Mouse (Mus musculus): Measurements from ENCODE around the gene Cmtm3. TPM values are rescaled to one million over a fixed set of nuclear protein-coding genes. Genes with fewer than 3 reads are reported as not detected.

Cmtm3 gene
- polyA plus RNA-seq, 1 experiment from 2014 or later: 75.8 TPM

DNA sequence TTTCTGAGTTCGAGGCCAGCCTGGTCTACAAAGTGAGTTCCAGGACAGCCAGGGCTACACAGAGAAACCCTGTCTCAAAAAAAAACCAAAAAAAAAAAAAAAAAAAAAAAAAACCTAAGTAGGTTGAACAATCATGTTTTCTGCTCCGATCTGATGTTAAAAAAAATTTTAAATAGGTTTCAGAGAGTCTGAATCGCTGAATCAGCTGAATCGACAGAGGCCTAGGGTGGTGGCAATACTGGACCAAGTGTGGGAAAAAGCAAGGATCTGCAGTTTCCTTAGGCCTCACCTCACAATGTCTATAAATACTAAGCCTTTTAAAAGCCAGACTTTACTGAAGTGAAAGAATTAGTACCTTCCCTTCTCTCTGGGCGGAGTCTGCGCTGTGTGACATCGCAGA, 53.9 kb downstream of the Cmtm3 start:
- no peaks in the 10 kb centered on the region for H3K9me3 ChIP-seq (ENCODE audit: control insufficient read depth, low read length)
- no peak overlapping the region for H3K9ac ChIP-seq (ENCODE audit: low read length)
- no peak overlapping the region for H3K27ac ChIP-seq (replicated peaks; ENCODE audit: low read depth, low read length)
- no peaks in the 10 kb centered on the region for H3K27me3 ChIP-seq (ENCODE audit: control insufficient read depth, insufficient read depth, low read length)
- DNase-seq (ENCODE audit: low spot score): no peak
- peaks cover 15% of the 10 kb centered on the region for H3K4me1 ChIP-seq (ENCODE audit: control insufficient read depth, insufficient read depth, low read length)
- H3K36me3 ChIP-seq (ENCODE audit: control insufficient read depth, insufficient read depth, low read length): no peaks in the 10 kb centered on the region
- WGBS: 93% methylated on average over 6 of the region's 7 CpGs
- no peak overlapping the region for H3K4me2 ChIP-seq (ENCODE audit: low read depth, severe bottlenecking)
- ATAC-seq (ENCODE audit: insufficient number of reproducible peaks, low FRiP score, low TSS enrichment, low read depth): no peak
- H3K4me3 ChIP-seq (ENCODE audit: low read depth, low read length): no peak overlapping the region

DNA sequence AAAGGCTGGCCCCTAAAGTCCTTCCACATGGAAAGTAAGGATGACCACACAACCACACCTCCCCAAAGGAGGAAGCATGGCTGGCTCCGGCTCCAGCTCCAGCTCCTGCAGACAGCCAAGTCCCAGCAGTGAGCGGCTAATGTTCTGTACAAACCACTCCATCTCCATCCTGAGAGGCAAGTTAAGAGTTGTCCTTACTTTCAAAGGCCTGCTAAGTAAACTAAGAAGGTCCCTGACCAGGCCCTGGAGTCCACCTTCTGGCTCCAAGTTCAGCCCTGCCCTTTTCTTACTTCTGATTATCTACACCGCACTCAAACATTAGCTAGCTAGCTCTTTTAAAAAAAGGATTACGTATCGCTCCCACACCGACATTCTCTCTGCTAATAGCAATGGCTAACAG, 54.6 kb downstream of the Cmtm3 start:
- ATAC-seq (ENCODE audit: insufficient number of reproducible peaks, low FRiP score, low TSS enrichment, low read depth) (no peak), DNase-seq (ENCODE audit: low spot score) (no peak)
- H3K27me3 ChIP-seq (ENCODE audit: control insufficient read depth, insufficient read depth, low read length): no peaks in the 10 kb centered on the region
- H3K4me2 ChIP-seq (ENCODE audit: low read depth, severe bottlenecking): no peak overlapping the region
- 89% methylated on average over 6 of the region's 6 CpGs for WGBS
- no peaks in the 10 kb centered on the region for H3K9me3 ChIP-seq (ENCODE audit: control insufficient read depth, low read length)
- no peaks in the 10 kb centered on the region for H3K36me3 ChIP-seq (ENCODE audit: control insufficient read depth, insufficient read depth, low read length)
- peaks cover 15% of the 10 kb centered on the region for H3K4me1 ChIP-seq (ENCODE audit: control insufficient read depth, insufficient read depth, low read length)
- no peak overlapping the region for H3K4me3 ChIP-seq (ENCODE audit: low read depth, low read length)
- H3K27ac ChIP-seq (replicated peaks; ENCODE audit: low read depth, low read length): no peak overlapping the region
- no peak overlapping the region for H3K9ac ChIP-seq (ENCODE audit: low read length)

DNA sequence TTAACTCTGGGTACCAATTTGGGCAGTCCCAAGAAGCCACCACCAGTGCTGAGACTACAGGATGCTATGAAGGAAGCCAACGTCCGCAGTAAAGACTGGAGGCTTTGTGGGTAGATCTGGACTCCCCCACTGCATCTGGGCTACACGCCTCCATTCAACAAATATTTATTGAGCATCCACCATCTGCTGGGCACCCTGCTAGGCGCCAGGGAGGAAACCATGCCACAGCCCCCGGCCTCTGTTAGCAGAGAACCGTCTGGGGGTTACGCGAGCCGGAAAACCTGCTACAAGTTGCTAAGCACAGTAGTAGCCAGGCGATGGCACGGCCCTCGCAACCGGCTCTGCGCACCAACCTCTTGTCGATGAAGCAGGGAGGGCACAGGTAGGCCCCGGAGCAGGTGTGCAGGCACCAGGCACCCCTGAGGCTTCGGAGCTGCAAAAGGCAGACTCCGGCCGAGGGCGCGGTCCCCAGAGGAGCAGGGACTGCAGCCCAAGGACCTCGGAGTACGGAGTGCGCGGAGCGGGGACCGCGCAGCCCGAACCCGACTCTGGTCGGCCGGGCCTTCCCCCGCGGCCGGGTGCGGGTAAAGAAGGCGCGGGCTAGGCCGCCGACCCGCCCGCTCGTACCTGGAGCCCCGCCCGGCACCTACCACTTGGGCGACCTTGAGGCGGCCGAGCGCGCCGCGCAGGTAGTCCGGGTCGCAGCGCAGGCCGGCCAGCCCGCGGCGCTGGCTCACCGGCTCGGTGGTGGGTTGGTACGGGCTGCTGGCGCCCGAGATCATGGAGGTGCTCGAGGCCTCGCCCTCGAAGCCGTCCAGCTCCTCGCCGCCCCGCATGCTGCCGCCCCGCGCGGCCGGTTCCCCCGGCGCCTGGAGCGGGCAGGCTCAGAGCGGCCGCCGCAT, 55.8 kb downstream of the Cmtm3 start:
- under 1% methylated on average over 58 of the region's 82 CpGs for WGBS
- peak overlapping the region; percentile 86 for H3K9ac ChIP-seq (ENCODE audit: low read length)
- no peaks in the 10 kb centered on the region for H3K36me3 ChIP-seq (ENCODE audit: control insufficient read depth, insufficient read depth, low read length)
- H3K4me1 ChIP-seq (ENCODE audit: control insufficient read depth, insufficient read depth, low read length): peaks cover 15% of the 10 kb centered on the region
- H3K9me3 ChIP-seq (ENCODE audit: control insufficient read depth, low read length): no peaks in the 10 kb centered on the region
- H3K27me3 ChIP-seq (ENCODE audit: control insufficient read depth, insufficient read depth, low read length): no peaks in the 10 kb centered on the region
- peak; percentile 64 for DNase-seq (ENCODE audit: low spot score)
- H3K4me2 ChIP-seq (ENCODE audit: low read depth, severe bottlenecking): peak overlapping the region; percentile 96
- peak; percentile 74 for ATAC-seq (ENCODE audit: insufficient number of reproducible peaks, low FRiP score, low TSS enrichment, low read depth)
- H3K4me3 ChIP-seq (ENCODE audit: low read depth, low read length): peak overlapping the region; percentile 79
- H3K27ac ChIP-seq (replicated peaks; ENCODE audit: low read depth, low read length): peak overlapping the region; percentile 76; the same call in 1 of the 2 replicates

DNA sequence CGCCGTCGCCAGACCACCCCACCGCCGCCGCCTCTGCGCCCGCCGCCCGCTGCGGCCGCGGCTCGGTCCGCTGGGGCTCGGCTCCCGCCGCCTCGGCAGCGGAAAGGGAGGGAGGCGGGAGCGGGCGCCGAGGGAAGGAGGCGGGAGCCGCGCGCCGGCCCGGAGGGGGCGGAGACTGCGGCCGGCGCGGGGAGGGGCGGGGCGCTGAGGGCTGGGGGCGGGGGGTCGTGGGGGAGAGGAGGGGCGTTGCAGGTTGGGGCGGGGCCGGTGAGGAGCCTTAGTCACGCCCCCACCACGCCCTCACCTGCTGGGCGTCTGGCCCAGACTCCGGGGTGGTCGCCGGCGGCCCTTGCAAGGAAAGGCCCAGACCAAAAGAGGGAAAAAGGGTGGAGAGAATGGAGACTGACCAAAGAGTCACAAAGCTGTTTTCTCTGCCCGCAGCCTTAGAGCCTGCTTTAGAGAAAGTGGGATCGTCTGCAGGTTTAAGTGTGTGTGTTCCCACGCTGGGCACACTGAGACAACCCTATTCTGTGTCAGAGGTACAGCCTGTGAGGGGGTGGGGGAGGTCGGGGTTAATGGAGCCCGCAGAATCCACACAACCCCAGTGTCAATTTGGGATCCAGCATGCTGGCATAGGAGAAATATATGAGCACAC, 56.6 kb downstream of the Cmtm3 start, which contains the start of gene Cmtm4:
Gene Cmtm4 (minus strand): TSS at position 105 of the 655 bp plus-strand sequence.
- Histone ChIP-seq H3K36me3 (ENCODE audit: control insufficient read depth, insufficient read depth, low read length) (no peaks in the 10 kb centered on the region), H3K27ac (replicated peaks; ENCODE audit: low read depth, low read length) (peak within 1 kb of the TSS; percentile 76; the same call in 1 of the 2 replicates), H3K4me3 (ENCODE audit: low read depth, low read length) (peak within 1 kb of the TSS; percentile 79), H3K9ac (ENCODE audit: low read length) (peak within 1 kb of the TSS; percentile 86), H3K9me3 (ENCODE audit: control insufficient read depth, low read length) (no peaks in the 10 kb centered on the region), H3K27me3 (ENCODE audit: control insufficient read depth, insufficient read depth, low read length) (no peaks in the 10 kb centered on the region), H3K4me2 (ENCODE audit: low read depth, severe bottlenecking) (peak within 1 kb of the TSS; percentile 96), H3K4me1 (ENCODE audit: control insufficient read depth, insufficient read depth, low read length) (peaks cover 15% of the 10 kb centered on the region)
- 6% methylated on average over 15 of the region's 54 CpGs for WGBS
- DNase-seq (ENCODE audit: low spot score) (peak; percentile 85), ATAC-seq (ENCODE audit: insufficient number of reproducible peaks, low FRiP score, low TSS enrichment, low read depth) (peak; percentile 84)

Other genes with a start within 250 kb of the Cmtm3 start
- gene Cdh5, start 237.8 kb upstream of the Cmtm3 start, polyA plus RNA-seq (2014; fragmentation: Nextera tagmentation; extraction: Ambion mirVana): 22.4 and 24.0 TPM in 2 replicates
- 0.33 and 0.35 TPM in 2 replicates for gene Bean1, start 169.0 kb upstream of the Cmtm3 start, polyA plus RNA-seq (2014; fragmentation: Nextera tagmentation; extraction: Ambion mirVana)
- 22.5 and 26.0 TPM in 2 replicates for gene Tk2, start 90.9 kb upstream of the Cmtm3 start, polyA plus RNA-seq (2014; fragmentation: Nextera tagmentation; extraction: Ambion mirVana)
- 36.7 and 40.5 TPM in 2 replicates for gene Cklf, start 88.5 kb upstream of the Cmtm3 start, polyA plus RNA-seq (2014; fragmentation: Nextera tagmentation; extraction: Ambion mirVana)
- not detected in 2 replicates for gene Cmtm2a, start 46.2 kb upstream of the Cmtm3 start, polyA plus RNA-seq (2014; fragmentation: Nextera tagmentation; extraction: Ambion mirVana)
- not detected in 2 replicates for gene Gm45711, start 29.3 kb upstream of the Cmtm3 start, polyA plus RNA-seq (2014; fragmentation: Nextera tagmentation; extraction: Ambion mirVana)
- not detected in 2 replicates for gene Cmtm1, start 29.3 kb upstream of the Cmtm3 start, polyA plus RNA-seq (2014; fragmentation: Nextera tagmentation; extraction: Ambion mirVana)
- gene Gm11020, start 17.8 kb upstream of the Cmtm3 start, polyA plus RNA-seq (2014; fragmentation: Nextera tagmentation; extraction: Ambion mirVana): not detected in 2 replicates
- not detected in 2 replicates for gene Cmtm2b, start 17.2 kb upstream of the Cmtm3 start, polyA plus RNA-seq (2014; fragmentation: Nextera tagmentation; extraction: Ambion mirVana)
- 2.9 and 4.1 TPM in 2 replicates for gene Cmtm4, start 56.4 kb downstream of the Cmtm3 start, polyA plus RNA-seq (2014; fragmentation: Nextera tagmentation; extraction: Ambion mirVana)
- gene Dync1li2, start 103.6 kb downstream of the Cmtm3 start, polyA plus RNA-seq (2014; fragmentation: Nextera tagmentation; extraction: Ambion mirVana): 59.0 and 59.3 TPM in 2 replicates
- gene Terb1, start 170.5 kb downstream of the Cmtm3 start, polyA plus RNA-seq (2014; fragmentation: Nextera tagmentation; extraction: Ambion mirVana): 0.24 and 0.30 TPM in 2 replicates
- gene Nae1, start 195.2 kb downstream of the Cmtm3 start, polyA plus RNA-seq (2014; fragmentation: Nextera tagmentation; extraction: Ambion mirVana): 138 and 142 TPM in 2 replicates
- 0.57 and 0.61 TPM in 2 replicates for gene Car7, start 195.3 kb downstream of the Cmtm3 start, polyA plus RNA-seq (2014; fragmentation: Nextera tagmentation; extraction: Ambion mirVana)

All from limb, embryonic 11.5 days (tissue).